Mouse (Mus musculus) urinary bladder, postnatal 4 days (tissue): ENCODE measurements around the gene Actg1.
"Not testable (repeated sequence)": the region's sequence is repeated elsewhere in the genome, so short reads cannot be mapped to it uniquely, and the experiment has no call there.

ENCODE experiments used
- DNase-seq, 2 experiments: peaks; one replicate each; pipeline ENCODE4 v3.0.0; 2021 to 2022; ENCODE audit warnings: low spot score in 2 of 2

Actg1 gene

DNA sequence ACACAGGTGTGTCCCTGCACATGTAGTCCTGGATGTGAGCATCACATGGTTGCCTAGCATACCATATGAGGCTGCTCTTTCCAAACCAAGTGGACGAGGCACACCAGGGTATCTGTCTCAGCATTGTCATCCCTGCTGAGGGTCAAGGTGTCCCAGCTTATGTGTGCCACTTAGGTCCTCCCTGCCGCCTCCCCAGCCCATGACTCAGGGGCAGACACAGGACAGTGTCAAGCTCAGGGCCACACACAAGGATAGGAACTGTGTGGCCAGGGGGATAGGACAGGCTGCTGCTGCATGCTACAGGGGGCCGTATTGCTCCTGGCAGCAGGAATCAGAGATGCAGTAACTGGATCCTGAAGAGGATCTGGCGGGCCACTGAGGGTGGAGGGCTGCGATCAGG lies 12.4 kb upstream of the Actg1 start:
- no peak for DNase-seq

DNA sequence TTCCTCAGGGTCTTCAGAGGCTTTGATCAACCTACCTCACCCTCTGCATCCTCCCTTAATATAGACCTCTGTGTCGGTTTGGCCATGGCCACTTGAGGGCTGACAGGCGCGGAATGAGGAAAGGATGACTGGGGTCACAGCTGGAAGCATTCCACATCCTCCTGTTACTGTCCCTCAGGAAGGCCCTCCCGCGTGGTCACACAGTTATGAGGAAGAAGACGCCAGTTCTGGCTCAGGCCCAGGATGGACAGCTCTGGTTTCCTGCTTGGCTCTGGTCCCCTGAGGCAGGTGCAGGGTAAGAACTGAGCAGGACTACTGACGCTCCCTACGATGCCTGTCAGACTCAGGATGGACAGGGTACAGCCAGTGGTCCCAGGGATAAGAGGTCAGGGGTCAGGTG lies 11.7 kb upstream of the Actg1 start:
- no peak for DNase-seq

DNA sequence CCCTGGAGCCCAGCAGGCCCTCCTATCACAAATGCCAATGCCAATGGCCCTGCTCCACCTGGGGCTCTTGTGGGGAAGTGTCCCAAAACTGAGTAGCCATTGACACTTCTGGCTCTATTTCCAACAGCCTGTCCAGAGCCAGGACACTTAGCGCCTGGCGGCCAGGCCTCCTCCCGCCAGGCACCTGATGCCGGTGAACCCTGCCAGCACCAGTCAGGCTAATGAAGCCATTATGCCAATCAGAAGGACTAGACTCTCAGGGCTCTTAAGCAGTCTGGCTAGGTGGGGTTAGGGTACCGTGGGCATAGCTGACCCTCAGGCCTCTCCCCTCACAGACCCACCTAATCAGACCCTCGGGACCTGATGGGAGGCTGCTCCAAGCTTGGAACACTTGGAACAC lies 11.0 kb upstream of the Actg1 start:
- DNase-seq = no peak

DNA sequence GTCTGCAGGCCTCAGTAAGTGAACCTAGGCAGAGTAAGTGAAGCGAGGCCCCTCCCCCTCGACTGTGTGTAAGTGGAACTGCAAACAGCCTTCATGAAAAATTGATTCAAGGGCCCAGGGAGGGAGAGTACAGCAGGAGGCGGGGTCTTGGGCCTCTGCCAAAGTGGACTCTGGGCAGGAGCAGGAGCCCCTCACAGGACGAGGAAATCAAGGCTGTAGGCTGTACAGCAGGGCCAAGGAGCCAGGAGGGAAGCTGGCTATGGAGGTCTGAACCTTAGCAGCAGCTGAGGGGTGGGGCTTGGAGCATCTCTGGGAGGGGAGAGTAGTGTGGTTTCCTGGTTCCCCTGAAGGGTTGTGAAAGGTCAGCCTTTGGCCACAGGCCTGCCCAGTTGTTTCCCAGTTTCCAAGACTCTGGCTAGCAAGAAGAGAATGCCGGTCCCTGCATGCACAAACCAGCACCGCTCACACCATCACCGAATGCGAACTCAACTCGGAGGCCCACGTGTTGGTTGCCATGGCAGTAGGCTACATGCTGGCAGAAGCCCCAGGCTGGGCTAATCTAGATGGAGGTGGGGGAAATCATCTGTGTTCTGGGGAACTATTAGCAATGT lies 9.6 kb upstream of the Actg1 start:
- DNase-seq = peak; percentile 73

DNA sequence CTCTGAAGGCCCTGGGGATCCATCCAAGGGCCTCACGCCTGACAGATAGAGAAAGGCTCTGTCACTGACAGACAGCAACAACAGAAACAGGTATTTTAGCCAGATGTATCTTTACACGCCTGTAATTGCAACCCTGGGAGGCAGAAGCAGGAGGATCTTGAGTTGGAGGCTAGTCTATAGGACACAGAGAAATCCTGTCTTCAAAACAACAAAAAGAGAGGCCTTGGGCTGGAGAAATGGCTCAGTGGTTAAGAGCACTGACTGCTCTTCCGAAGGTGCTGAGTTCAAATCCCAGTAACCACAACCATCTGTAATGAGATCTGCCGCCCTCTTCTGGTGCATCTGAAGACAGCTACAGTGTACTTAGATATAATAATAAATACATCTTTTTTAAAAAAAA lies 8.6 kb upstream of the Actg1 start:
- no peak for DNase-seq

DNA sequence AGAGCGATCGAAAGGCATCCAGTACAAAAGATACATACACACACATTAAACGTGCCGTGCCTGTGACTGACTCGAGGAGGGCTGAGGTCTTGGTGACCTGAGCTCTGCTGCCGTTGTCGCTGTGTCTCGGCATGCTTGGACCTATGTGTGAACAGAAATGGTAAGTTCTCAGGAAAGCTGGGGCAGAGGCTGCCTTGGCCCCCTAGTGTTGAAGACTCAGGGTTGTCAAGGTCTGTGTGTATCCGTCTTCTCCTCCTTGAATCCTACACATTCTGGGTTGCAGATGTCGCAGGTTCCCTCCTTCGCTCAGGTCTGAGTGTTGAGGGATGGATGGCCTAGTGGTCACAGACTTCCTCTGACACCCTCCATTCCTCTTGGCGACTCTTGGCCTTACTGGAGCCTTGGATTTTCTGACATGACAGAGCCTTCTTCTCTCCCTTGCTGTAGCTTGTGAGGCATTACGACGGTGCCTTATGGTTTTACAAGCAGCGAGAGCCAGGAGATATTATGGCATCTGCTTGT lies 8.0 kb upstream of the Actg1 start:
- DNase-seq = no peak

DNA sequence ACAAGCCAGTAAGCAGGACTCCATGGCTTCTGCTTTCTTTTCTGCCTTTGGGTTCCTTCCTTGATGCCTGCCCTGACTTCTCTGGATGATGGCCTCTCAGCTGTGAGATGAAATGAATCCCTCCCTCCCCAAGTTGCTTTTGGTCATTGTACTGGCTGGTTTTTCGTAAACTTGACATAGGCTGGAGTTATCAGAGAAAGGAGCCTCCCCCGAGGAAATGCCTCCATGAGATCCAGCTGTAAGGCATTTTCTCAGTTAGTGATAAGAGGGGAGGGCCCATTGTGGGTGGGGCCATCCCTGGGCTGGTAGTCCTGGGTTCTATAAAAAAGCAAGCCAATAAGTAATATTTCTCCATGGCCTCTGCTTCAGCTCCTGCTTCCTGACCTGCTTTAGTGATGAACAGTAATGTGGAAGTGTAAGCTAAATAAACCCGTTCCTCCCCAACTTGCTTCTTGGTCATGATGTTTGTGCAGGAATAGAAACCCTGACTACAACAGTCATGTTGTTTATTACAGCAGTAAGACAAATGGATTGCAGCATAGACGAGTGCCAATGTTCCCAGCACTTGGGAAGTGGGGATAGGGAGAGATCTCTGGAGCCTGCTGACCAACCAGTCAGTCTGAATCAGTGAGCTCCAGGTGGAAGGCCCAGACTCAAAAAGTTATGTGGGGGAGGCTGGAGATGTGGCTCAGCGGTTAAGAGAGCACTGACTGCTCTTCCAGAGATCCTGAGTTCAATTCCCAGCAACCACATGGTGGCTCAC lies 7.1 kb upstream of the Actg1 start:
- DNase-seq = no peak

DNA sequence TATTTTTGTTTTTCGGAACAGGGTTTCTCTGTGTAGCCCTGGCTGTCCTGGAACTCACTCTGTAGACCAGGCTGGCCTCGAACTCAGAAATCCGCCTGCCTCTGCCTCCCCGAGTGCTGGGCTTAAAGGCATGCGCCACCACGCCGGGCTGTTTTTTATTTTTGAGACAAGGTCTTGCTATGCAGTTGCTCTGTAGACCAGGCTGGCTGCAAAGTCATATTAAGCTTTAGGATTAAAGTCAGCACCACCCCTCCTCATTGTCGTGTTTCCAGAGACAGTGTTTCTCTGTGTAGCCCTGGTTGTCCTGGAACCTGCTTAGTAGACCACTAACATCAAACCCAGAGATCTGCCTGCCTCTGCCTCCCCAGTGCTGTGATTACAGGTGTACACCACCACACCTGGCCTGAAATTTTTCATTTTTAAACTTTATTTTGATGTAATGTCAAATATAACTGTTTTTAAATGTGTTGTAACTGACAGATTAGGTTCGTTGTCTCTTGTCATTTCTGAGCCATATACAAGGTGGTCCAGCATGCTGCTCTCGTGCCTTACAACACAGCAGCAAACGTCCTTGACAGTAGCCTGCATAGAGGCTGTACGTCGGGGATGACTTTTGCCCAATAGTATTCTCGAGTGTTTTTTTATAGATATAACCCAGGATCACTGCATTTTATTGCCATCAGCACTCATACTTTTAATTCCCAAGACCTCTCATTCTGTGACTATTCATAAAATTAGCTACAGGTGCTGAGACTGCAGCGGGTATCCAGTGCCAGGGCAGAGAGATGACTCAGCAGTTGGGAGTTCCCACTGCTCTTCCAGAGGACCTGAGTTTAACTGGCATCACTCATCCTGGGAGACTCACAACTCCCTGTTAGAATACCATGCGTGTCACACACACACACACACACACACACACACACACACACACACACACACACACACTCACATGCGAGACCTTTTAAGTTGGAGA lies 6.2 kb upstream of the Actg1 start:
- DNase-seq = peak in 1 of 2 experiments; percentile 54

DNA sequence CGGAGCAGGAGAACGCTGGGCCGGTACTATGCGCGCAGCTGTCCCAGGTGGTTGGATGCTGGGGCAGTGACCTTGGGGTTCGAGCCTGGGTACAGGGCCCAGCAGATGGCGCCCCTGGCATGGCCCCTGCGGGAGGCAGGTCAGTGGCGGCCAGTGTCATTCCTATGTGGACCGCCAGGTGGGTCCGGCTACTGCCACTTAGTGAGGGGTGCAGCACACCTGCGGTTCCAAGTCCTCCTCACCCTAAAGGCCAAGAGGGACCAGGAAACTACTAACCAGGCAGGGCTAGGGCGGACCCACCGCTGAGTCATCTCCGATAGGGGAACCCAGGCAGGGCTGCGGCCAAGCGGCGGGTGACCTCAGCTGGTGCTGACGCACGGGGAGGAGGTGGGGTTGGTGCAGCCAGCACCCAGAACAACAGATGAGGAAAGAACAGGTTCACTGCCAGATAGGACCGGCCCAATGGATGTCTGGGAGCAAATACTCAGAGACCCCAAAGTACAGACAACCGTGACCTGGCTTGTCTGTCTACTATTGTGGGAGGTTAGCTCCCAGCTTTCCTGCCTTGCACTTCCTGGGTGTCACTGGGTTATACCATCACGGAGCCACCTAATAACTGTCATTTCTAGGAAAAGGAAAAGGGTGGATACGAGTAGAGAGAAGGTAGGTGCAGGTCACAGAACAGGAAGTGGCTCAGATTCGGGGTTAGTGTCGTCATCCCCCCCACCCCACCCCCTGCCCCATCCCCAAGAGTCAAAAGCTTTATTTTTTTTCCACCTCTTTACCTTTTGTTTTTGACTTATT lies 5.4 kb upstream of the Actg1 start:
- peak; percentile 81 to 87 for DNase-seq

DNA sequence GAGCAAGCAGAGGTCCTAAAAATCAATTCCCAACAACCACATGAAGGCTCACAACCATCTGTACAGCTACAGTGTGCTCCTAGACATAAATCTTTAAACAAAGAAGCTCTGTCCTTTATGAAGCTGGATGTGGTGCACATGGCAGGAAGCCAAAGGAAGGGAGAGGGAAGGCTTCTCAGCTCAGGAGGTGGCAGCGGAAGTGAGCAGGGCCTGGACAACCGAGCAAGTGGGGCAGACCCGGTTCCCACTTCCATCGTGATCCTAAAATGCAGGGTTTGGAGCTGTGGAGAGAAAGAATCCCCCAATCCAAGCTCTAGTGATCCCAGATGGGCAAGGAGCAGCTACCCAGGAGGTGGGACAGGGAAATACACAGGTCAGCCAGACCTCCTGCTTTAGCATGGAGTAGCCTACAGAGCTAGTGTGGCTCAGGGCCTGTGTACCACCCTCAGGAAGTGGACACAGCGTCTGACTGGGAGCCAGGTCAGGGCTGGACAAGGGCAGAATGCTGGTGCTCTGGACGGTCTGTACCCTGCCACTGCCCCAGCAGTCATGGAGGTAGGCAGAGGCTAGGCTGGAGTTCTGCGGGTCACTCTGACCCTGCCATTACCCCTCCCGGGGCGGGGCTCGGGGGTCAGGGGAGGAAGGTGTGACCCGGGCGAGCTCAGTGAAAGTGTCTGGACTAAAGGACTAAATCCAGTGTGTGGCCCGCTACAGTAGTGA lies 4.4 kb upstream of the Actg1 start:
- peak; percentile 21 to 60 for DNase-seq

DNA sequence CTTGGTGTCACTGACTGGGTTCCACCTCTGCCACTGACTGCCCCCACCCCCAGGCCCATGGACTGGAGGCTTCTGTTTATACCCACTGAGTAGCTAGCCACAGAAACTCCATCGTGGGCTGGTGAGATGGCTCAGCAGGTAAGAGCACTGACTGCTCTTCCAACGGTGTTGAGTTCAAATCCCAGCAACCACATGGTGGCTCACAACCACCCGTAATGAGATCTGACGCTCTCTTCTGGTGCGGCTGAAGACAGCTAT lies 3.7 kb upstream of the Actg1 start:
- DNase-seq = not testable (repeated sequence)

DNA sequence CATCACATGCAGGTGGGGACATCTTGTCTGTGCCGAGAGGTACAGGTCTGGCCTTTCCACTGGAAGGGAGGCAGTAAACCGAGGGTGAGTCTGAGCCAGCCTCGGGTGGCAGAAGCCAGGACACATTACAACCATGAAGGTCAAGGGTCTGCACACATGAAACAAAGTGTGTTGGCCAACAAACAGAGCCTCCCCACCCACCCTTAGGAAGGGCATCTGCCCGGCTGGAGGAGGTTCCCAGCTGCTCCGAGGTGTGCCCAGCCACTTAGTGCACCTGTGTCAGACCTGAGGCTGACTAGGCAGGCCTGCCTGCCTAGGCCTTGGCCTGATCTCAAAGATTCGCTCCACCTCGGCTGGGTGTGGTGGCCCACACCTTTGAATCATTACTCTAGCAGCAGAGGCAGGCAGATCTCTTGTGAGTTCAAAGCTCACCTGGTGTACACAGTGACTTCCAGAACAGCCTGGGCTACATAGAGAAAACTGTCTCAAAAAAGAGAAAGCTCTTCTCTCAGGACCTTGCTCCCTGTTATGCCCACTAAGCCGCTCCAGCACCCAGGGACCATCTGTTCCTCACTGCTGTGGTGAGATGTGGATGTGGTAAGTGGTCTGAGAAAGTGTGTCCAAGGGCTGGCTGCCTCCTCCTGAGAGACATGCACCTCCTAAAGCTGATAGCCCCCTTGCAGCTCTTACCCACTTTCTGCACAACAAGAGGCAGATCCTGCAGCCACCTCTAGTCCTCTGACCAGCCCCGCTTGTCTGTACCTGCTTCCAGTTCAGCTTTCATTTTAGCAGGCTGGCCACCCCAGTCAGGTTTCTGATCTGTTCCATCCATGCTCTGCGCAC lies 3.1 kb upstream of the Actg1 start:
- DNase-seq = peak in 1 of 2 experiments; percentile 56

DNA sequence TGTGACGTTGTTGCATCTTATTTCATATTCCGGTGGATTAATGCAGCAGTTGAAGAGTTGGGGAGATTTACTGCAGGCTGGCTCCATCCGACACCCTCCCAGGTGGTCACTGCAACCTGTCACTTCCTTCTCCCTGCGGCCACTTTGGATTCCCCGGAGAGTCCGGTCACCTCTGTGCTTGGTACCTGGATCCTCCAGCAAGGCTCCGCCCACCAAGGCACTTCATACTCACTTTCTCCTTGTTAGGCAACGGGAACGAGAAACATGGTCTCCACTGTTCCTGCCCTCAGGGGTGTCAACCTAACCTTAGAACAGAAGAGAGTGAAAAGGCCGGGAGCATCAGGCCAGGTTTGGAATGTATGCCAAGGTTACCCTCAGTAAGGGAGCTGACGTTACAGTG lies 2.4 kb upstream of the Actg1 start:
- no peak for DNase-seq

DNA sequence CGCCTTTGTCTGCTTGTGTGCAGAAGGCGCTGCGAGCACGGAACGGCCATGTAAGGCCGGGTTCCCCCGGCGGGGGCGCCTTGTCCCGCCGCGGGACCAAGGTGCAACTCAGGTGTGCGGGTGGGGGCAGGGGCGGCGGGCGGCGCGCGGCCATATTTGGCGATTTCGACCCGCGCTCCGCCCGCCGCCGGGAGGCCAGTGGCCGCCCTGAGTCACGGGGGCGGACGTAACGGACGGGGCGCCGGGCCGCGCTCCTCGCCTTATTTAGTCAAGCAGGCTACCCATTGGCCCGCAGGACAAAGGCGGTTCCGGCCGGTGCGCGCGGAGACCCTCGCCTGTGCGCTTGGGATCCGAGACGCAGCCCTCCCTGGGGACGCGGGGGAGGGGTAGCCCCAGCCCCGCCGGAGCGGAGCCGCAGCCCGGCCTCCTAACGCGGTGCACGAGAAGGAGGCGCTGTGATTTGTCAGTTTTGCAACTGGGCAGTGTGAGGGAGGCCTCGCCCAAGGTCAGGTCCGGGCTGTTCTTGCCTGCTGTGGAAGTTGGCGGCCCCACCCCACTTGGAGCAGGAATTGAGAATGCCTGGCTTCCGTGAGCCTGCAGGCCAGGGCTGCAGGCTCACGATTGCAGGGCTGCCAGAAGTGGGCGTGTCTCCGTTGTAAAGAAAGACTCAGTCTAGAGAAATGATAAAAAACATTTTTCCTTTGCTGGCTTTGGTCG lies 1.8 kb upstream of the Actg1 start:
- peak; percentile 90 to 92 for DNase-seq

DNA sequence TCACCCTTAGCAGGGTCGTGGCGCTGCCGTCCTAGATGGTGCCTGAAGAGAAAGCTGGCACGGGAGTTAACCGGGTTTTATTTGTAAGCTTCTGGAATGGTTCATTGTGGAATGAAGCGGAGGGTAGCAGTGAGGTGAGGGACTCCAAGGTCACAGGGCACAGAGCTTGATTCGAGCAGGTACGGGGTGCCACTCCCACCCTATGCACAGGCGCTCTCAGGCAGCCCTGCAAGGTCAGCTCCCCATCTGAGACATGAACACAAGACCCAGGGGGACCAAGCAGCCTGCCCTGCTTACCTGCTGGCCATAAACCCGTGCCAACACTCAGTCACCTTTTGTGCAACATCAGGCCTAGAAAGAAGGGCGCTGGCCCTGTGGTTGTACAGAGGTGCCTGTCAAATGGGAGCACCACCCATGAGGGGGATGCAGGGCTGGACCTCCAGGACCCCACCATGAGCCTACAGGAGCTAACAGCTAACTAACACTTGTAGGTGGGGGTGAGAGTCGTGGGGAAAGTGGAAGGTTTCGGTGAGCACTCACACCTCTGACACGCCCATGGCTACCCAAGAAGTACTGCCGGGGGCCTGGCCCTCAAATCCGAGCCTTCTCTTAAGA lies 1.1 kb upstream of the Actg1 start:
- peak in 1 of 2 experiments; percentile 63 for DNase-seq

DNA sequence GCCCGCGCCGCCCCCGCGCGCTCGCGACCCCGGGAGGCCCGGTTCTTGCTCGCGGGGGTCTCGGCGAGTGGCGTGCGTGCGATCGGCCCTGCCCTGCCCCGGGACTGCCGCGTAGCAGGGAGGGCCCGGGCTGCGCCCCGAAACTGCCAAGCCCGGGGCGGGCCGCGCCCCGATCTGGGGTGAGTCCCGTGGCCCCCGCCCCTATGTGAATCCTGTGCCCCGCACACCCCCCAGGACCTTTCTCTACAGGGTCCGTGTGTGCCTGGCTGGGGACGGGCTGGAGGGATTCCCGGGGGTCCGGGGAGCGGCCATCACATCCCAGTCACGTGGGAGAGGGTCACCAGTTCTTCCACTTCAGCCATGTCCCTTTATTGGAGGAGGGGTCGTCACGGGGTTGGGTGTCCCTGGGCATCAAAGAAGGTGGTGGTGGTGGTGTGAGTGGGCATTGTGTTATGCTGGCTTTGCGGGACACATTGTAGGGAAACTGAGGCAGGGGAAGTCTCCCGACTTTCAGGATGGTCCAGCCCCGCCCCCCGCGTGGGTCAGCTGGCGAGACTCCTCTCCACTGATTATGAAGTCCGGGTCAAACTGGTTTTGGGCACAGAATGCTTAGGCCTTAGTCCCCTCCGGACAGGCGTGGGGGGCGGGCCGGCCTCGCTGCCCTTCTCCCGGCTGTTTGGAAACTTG lies 485 bp upstream of the Actg1 start:
- peak; percentile 61 to 66 for DNase-seq

DNA sequence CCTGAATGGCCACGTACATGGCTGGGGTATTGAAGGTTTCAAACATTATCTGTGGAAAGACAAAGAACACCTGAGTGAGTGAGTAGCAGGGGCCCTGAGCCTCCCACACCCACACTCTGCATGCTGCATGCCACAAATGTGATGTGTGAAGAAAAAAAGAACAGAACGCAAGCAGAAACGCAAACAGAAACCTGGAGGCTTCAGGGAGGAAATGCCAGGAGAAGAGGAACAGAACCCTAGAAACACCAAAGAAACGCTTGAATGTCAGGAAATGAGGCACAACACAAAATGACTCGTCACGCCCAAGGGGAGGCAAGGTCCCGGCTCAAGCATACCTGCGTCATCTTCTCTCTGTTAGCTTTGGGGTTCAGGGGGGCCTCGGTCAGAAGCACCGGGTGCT lies 1.0 kb downstream of the Actg1 start:
- peak in 1 of 2 experiments; percentile 39 for DNase-seq

DNA sequence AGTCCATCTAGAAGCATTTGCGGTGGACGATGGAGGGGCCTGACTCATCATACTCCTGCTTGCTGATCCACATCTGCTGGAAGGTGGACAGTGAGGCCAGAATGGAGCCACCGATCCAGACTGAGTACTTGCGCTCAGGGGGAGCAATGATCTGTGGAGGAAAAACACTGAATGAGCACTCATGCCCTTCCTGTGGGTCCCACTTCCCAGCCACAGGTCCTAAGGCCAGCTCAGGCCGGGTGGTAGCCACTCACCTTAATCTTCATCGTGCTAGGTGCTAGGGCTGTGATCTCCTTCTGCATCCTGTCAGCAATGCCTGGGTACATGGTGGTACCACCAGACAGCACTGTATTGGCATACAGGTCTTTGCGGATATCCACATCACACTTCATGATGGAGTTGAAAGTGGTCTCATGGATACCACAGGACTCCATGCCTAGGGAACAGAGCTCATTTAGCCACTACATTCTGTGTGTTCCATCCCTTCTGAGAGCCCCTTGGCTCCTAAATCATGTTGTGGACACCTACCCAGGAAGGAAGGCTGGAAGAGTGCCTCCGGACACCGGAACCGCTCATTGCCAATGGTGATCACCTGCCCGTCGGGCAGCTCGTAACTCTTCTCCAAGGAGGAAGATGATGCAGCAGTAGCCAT lies 1.8 kb downstream of the Actg1 start:
- DNase-seq = peak in 1 of 2 experiments; percentile 46
